Mouse (Mus musculus): Measurements from ENCODE around the gene Naa35.

Naa35 gene

DNA sequence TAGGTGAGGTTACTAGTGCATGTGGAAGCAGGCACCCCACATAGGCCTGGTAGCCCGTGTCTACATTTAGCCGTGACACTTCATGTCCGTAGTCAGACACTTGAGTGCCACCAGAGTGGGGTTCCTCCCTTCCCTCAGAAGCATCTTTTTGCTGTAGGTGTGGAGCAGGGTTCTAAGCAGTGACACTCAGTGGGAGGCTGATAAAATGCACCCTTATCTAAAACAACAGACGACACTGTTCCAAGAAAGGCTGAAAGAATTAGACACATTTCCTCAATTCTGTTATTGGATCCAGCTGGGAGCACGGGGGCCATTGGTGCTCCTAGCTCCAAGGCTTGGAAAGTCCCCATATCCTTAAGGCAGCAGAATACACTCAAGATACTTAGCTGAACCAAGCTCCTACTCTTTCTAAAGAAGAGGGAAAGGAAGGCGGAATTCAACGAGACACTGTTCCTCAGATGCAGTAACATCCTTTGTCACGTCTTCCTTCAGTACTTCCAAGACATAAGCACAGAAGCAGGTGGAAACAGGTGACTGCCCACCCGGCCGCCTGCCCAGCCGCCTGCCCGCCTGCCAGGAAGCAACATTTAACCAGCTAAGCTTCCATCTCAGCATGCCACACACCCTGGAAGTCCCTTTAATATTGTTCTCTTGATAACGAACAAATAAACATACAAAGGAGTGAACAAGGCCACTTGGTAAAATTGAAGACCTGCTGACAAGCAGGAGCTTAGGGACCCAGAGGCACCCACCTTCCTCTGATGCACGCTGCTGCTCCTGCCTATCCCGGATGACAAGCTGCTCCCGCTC is 54.5 kb downstream of the Naa35 start:
- in situ Hi-C loops (cut with MboI, MseI) = no loop called here

DNA sequence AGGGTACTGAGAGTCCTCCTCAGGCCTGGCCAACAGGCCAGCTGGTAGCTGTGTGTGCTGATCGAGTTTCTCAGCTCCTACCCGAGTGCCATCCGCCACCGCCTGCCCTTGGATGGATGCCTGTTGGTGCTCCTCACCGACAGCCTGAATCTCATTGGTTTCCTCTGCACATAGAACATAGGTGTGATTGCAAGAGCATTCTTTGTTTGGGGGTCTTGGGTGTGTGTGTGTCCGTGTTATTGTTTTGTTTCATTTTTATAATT is 55.0 kb downstream of the Naa35 start:
- in situ Hi-C loops (cut with MboI, MseI) = no loop called here

DNA sequence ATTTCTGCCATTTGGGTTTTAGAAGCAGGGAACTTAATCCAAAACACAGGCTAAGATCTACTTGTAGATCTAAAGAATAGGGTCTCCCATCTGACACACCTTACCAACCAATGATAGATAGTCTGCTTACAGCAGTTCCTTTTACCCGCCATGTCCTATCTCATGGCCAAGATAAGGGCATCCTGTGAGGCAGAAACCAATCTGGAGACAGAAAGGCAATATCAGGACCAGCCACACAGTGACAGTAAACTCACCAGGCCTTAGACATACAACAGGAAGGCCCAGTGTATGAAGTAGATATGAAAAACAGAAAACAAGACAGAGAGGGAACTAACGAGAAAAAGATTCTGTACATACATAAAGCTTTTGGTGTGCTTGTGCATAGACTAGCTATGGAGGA is 57.8 kb downstream of the Naa35 start:
- in situ Hi-C loops (cut with MboI, MseI) = no loop called here

DNA sequence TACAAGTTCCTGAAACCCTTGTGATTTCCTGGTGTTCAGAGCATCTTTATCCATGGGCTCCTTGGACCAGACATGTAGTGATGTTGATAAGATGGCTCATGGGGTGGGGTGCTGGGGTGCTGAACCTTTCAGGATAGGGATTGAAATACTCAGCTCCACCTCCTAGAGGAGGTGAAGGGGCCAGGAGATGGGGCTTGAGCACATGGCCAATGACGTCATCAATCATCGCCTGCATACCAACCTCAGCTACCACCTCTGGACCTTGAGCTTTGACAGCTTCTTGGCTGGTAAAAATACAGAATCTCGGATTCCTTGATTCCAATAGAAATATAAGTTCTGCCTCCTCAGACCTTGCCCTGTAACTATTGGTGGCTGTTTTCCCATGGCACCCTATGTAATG is 60.4 kb downstream of the Naa35 start:
- in situ Hi-C loops (cut with MboI, MseI) = no loop called here

DNA sequence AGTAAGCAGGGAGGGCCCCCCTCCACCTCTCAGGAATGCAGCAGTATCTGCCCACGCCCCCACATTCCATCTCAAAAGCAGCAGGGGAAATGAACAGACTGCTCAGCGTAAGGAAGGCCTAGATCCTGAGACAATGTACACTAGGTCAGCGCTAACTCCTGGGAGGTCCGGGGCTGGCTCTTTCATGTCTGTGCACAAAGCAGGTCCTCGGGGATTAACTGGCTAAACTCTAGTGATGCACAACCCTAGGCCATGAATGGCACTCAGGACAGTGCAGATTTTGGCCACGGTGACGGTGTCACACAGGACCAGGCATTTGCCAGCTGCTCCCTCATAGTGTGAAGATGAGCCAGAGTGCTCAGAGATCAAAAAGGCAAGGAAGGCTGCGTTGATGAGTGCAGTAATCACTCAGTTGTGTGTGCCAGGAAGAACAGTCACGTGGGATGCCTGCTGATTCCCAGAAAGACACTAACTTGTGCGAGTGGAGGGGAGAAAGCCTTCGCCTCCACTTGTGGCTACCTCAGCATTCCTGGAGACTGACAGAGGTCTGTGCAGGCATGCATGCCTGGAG is 61.7 kb downstream of the Naa35 start:
- in situ Hi-C loops (cut with MboI, MseI) = no loop called here

DNA sequence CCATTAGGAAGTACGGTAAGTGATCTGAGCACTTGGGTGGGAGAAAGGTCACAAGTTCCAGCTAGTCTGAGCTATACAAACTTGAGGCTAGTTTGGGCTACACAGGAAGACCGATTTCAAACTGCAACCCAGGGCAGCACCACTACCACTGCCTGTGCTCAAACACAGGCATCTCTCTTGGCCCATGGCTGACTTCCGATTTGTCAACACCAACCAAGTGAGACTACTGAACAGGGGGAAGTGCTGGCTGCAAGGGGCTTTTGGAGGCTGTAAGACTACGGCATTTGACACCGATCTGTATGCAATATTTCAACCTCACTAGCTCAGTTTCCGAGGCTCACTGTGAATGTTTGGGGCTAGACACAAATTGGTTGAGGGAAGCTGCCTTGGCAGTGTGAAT is 62.4 kb downstream of the Naa35 start:
- in situ Hi-C loops (cut with MboI, MseI) = no loop called here

DNA sequence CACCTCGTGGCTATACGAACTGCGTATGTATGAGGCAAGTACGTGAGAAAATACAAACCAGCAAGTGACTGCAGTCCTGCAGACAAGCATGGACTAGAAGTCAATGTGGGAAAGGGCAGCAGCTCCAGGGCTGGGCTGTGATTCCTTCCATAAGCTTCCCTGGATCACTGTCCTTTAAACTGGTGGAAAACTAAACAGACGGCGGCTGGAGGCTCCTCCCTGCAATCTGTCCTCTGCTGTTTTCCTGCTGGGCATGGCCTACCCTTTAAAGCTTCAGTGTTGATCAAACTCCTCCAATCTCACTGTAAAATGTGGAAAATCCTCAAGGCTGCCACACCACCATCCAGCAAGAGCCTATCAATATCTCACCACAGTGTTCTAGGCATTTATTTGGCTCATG is 63.5 kb downstream of the Naa35 start:
- in situ Hi-C loops (cut with MboI, MseI) = no loop called here

DNA sequence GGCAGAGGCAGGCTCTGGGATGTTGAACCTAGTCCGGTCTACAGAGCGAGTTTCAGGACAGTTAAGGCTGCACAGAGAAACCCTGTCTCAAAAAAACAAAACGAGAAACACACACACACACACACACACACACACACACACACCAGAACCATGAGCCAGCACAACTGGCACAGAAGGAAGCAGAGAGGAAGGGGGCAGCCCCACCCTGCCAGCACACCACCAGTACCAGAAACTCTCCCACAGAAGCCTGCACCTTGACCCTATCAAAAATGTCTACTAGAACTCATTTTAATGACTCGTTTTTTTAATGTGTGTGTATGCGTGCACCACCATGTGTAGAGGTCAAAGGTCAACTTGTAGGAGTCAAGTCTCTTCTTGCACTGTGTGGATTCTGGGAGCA is 64.7 kb downstream of the Naa35 start:
- in situ Hi-C loops (cut with MboI, MseI) = no loop called here

DNA sequence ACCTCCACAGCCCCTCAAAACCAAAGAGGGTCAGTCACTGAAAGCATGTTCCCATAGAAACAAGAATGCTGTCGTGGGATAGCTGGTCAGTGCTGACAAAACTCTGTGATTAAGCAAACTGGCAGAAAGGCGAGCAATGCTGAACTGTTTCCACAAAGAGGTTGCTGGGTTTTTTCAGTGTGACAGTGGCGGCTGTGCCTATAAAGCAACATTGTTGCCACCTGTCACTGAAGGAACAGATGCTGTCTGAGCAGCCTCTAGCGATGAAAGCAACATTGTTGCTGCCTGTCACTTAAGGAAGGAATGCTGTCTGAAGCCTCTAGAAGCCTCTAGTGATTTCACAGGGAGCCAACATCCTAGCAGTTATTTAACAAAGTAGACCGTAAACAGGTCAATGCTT is 67.6 kb downstream of the Naa35 start:
- in situ Hi-C loops (cut with MboI, MseI) = no loop called here

DNA sequence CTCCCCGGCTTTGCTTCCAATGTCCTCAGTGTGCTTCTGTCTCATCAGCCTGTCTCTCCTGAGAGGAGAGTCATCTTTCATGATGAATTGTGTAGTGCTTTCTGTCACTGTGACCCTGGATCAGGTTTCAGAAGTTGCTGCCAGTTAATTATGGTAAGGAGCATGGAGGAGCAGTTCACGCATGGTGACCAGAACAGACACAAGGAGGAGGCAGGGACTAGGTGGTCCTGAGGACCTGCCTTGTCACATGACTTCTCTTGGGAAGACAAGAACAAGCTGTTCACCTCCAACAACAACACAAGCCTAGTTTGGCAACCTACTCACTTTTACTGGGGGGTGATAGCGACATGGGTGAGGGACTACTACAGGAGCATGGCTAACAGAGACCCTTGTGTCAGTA is 68.1 kb downstream of the Naa35 start:
- in situ Hi-C loops (cut with MboI, MseI) = no loop called here

DNA sequence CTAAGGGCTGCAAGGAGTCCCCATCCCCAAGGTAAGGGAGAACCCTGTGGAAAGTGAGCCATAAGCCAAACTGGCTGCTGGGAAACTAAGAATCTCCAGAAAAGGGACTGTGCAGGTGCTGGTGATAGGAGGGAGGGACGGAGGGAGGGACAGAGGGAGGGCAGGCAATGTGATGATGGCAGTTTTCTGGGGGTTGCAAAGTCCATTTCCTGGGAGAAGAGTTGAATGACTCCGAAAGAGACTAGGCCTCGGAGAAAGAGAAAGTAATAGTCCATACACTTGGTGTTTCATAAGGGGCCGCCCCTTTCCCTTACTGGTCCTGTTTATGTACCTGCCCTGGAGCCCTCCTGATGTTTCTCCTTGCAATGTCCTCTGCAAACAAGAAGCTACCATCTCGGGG is 69.4 kb downstream of the Naa35 start:
- in situ Hi-C loops (cut with MboI, MseI) = no loop called here

DNA sequence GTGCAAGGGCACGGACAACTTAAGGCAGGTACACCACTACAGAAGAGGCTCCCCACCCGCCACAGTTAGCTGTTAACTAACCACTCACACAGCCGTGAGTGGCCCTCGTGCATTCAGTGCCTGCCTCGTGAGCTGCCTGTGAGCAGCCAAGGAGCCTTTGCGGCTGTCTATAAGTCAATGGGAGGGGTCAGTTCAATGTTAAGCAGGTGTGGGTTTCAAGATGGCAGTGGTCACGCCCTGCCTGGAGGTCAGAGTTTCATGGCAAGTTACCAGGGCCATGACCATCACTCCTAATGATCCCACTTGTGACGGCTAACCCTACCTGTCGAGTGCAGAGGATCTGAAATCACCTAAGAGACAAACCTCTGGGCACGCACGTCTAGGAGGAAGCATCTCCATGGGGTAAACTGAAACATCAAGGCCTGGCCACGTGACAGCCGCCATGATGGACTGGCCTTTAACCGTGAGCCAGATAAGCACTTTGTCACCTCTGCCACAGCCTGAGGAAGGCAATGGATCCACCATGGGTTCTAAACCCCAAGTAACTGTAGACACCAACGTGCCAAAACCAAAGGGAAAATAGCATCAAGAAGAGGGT is 70.8 kb downstream of the Naa35 start:
- in situ Hi-C loops (cut with MboI, MseI) = no loop called here

DNA sequence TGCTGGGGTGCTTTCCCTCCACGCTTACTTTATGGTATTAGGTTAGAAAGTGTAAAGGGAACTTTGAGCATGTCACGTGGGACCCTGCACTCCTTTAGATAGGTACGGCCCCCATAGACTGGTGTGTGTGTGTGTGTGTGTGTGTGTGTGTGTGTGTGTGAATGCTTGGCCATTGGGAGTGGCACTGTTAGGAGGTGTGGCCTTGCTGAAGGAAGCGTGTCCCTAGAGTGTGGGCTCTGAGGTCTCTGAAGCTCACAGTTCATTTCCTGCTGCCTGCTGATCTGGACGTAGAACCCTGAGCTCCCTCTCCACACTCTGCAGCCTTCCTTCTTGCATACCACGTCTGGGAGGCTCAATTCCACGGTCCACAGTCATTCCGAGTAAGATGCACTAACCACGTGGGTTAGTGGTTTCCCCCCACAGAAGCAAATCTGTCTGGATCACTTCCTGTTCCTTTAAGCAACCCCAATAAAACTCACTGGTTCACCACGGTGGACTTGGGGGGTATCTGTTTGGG is 71.3 kb downstream of the Naa35 start:
- in situ Hi-C loops (cut with MboI, MseI) = no loop called here

DNA sequence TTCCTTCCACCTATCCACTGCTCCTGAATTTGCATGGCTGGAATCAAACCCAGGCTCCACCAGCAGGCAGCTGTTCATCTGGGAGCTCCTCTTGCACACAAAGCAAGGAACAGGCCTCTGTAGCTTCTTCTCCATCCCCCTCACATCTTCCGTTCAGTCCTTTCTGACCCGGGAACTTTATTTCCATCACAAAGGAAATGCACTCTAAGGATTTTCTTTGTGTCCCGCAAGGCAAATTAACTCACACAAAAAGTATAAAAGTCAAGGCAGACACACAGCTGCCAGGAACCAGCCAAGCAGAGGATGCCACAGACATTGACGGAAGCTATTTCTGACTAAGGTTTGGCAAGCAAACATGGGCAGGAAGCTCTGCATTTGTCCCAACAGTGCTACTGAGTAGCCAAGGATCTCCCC is 71.9 kb downstream of the Naa35 start:
- in situ Hi-C loops (cut with MboI, MseI) = no loop called here

DNA sequence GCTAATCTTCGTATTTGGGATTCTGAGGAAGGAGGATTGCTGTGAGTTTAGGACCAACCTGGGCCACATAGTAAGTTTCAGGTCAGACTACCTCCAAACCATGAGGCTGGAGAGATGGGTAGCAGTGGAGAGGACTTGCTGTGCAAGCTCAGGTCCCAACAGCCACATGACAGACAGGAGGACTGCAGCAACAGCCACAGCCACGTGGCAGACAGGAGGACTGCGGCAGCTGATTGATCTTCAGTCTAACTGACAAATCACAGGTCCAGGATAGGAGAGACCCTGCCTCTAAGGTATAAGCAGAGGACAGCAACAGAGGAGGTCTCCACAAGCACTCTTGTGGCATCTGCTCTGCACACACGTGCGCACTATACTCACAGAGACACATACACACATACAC is 72.7 kb downstream of the Naa35 start:
- in situ Hi-C loops (cut with MboI, MseI) = no loop called here

DNA sequence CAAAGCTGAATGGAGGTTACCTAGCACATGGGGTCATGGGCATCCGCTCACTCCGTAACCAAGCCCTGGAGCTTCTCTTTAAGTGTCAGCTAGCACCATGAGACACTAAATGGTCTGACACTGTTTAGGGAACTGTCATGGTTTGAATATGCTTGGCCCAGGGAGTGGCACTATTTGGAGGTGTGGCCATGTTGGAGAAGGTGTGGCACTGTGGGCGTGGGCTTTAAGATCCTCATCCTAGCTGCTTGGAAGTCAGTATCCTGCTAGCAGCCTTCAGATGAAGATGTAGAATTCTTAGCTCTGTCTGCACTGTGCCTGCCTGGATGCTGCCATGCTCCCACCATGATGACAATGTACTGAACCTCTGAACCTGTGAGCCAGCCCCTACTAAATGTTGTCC is 75.3 kb downstream of the Naa35 start:
- in situ Hi-C loops (cut with MboI, MseI) = no loop called here

DNA sequence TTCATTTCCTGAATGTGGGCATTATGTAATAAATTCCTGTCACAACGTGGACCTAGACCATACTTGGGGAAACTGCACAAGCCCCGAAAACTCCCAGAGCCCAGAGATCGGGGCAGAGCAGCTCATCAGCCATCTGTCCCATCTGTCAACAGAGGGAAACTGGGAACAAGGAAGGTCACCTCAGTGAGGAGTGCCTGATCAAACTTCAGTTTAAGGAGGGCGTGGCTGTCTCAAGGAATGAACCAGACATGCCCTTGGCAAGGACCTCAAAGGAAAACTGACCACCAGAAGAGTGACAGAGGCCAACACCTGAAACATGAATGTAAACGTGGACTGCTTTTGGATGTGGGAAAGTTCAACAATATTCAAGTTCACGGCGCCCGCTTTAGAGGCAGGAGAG is 76.3 kb downstream of the Naa35 start:
- in situ Hi-C loops (cut with MboI, MseI) = no loop called here

DNA sequence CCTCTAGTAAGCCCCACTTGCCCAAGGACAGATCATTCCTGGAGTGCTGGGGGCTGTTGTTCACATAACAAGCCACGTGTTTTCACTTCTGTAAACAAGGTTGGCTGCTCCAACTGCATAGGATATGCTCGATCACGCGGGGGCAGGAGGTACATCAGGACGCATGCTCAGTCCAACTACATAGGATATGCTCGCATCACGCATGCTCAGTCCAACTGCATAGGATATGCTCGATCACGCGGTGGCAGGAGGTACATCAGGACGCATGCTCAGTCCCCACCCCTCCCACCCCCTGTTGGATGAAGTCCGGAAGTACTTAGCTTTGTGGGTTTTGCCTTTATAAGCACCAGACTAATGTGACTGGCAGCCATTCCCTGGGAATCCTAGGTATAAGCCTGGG is 76.9 kb downstream of the Naa35 start:
- in situ Hi-C loops (cut with MboI, MseI) = no loop called here

DNA sequence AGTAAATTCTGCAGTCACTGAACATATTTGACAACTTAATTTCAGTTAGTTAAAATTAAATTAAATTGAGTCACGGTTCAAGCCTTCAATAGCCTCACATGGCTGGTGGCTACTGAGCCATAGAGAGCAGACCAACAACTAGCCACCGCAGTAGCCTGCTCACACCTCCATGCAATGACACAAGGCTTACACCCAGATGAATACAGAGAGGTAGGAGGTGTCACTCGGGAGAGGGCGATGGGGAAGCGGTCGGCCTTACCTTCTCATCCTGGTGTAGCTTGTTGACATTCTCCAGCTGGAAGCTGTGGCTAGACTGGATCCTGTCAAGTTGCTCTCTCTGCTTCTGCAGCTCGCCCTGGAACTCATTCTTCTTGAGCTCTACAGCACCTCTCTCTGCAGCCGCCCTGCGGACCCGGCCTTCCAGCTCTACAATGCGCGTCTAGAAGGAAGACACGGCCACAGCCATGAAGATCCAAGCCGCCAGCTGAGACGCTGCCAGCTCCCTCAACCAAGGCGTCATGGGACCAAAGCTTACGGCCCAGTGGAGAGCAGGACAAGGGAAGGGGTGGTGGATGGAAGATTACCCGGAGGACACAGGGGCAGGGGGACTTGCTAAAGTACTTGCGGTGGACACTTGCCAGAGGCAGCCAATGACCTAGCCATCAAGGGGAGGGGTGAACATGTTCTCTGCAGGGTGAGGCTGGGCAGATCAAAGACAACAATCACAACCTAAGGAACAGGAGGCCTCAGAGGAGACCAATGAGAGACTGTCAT is 79.1 kb downstream of the Naa35 start:
- in situ Hi-C loops (cut with MboI, MseI) = no loop called here

DNA sequence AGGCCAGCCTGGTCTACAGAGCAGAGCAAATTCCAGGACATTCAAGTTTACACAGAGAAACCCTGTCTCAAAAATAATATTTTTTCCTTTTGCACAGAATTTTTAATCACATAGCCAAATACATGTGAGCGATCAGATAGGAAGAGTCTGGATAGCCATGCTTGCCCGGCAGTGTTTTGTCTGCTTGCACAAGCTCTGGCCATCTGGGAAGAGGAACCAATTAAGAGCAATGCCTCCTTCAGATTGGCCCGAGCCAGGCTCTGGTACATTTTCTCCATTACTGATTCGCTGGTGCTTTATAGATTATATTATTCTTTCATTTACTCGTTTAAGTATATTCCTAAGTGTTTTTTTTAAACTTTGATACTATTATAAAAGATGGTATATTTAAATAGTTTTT is 82.7 kb downstream of the Naa35 start:
- in situ Hi-C loops (cut with MboI, MseI) = no loop called here

DNA sequence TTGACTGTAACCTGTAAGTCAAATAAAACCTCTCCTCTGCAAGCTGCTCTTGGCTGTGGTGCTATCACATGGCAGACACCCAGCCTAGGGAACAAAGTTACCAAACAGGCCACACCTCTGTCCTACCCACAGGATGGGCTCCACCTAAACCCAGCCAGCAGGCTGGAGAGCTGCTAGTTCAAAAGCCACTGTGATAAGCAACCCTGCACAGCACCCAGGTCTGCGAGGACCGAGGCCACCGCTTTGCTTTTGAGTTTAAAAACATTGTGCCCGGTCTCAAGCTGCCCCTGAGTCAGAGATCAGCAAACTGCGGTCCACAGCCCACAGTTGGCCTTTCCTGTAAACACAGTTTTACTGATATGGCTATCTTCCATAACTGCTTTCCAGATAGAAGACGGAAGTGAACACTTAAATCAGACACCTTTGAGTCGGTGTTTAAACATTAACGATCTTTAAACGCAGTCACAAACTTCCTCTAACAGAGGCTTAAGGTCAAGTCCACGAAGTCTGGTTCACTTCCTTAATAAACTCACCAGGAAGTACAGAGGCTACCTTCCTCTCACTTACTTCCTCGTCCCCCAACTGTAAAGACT is 83.5 kb downstream of the Naa35 start:
- in situ Hi-C loops (cut with MboI, MseI) = no loop called here

DNA sequence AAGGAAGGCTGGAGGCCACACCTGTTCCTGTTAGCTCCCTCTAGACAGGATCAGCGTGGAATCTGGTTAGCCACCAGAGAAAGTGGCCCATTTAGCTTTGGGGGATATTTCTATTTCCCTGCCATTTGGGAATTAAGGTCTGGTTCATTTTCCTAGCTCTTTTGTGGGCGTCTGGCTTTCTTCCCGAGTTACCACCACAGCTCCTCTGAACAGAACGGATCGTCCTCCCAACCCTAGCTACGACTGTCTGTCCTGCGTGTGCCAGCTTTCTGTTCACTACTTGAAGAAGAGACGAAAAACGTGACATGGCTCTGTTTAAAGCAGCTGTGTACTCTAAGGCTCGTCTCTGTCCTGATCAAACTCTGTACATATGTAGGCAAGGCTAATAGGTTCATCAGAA is 84.9 kb downstream of the Naa35 start:
- in situ Hi-C loops (cut with MboI, MseI) = loop anchor here (5.0 kb wide), 1 partner anchor 57 kb away; no protein-coding TSS in a partner anchor
